Mouse (Mus musculus) urinary bladder, adult 18-20 months (tissue): Measurements from ENCODE around the gene Id4.

Experiments
- DNase-seq, 2 experiments: peaks; one replicate each; pipeline ENCODE4 v3.0.0; 2022; ENCODE audit warnings: low spot score in 2 of 2, mixed read lengths in 2 of 2

The Id4 gene

DNA sequence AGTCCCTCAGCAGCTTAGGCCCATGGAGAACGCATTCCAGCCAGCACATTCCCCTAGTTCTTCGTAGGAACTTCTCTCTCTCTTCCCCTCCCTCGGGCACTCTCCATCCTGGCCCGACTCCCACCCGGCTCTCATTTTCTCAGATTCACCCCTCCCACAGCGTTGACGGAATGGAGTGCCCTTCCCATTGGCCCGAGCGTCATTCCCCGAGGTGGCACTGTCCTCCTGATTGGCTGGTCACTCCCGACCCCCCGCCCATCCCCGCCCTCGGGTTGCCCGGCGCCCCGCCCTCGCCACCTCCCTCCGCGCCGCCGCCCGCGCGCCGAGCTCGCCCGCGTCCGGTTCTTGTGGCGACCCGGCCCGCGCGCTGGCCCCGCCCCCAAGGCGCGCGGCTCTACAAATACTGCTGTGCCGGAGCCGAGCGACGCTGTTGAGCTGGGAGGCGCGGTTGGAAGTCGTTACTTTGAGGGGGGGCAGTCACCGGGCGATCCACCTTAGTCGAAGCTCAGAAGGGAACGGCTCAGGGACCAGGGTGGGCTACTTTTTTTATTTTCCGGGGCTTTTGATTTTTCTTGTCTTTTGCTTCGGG, at the start of gene Id4:
Gene Id4, plus strand, starts transcription at position 539 of the 589 bp plus-strand sequence.
- DNase-seq: peak; percentile 85 to 96

- DNase-seq: no peak
Observed at GRCm38 (mm10) chr13:48227136-48227535, 33.9 kb upstream of the Id4 start.

DNA sequence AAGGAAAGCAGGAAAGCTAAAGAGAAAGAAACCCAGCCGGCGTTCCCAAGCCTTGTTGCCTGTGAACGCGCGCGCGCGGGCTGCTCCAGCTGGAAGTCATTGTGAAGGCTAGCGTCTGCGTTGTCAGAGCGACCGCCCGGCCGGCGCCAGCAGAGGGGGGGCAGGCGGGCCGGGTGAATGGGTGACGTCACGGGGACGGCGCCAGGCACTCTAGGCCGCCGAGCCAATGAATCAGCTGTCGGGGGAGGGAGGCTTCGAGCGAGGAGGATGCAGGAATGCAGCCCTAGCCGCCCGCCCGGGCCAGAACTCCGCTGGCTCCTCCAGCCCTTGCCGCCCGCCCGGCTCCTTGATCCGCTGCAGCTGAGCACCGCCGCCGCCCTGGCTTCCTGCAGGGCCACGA, 33.3 kb upstream of the Id4 start:
- DNase-seq: peak; percentile 95 to 96

DNA sequence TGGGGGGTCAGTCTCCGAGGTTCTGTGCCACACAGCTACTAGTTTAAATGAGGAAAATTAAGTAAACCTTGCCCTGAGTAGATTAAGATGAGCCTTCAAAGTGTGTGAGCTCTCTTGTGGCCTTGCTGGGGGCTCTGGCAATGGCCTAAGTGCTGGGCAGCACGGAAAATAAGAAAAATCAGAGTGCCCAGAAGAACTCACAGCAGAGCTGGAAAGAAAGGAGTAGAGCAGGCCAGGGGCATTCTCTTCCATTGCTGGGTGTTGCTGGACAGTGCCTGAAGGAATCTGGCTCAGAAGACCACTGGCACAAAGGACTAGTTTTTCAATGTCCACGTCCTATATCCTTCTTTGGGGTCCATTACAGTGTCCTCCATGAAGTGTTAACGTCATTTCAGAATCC, 32.9 kb upstream of the Id4 start:
- DNase-seq: no peak

DNA sequence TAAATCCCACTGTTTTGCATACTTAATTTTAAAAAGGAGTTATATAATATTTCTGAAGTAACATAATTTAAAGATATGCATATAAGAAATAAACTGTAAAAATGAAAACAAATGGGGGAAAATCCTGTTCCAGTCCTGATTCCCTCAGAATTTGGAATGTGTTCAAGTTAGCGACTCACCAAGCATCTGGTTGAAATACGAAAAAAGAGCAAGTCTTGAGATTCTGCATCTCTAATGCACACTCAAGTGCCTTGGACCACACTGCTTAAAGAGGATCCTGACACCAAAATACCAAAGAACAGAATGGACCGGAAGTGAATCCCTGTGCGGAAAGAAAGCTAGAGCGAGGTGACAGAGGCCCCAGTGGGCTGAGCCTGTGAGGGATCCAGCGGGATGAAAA, 30.0 kb upstream of the Id4 start:
- DNase-seq: no peak

GRCm38 (mm10) chr13:48236436-48236835, 24.6 kb upstream of the Id4 start:
- DNase-seq: no peak

DNA sequence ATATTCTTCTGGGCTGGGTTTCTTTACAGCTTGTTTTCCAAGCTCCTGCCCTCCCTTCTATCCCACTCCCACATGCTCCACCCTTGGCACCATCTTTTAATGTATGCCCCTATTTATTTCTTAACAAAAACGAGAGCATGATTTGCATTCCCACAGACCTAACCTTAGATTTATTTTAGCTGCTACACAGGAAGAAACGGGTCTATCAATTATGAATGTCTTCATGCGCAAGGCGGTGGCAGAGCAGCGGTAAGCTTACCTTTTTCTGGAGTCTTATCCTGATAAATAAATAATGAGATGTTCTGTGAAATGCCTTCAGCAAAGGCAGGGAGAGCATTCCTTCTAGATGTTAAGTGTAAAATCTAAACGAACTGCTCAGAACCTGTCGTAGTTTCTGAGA, 24.2 kb upstream of the Id4 start:
- DNase-seq: no peak

GRCm38 (mm10) chr13:48237516-48237915, 23.5 kb upstream of the Id4 start:
- DNase-seq: peak; percentile 19 to 24

DNA sequence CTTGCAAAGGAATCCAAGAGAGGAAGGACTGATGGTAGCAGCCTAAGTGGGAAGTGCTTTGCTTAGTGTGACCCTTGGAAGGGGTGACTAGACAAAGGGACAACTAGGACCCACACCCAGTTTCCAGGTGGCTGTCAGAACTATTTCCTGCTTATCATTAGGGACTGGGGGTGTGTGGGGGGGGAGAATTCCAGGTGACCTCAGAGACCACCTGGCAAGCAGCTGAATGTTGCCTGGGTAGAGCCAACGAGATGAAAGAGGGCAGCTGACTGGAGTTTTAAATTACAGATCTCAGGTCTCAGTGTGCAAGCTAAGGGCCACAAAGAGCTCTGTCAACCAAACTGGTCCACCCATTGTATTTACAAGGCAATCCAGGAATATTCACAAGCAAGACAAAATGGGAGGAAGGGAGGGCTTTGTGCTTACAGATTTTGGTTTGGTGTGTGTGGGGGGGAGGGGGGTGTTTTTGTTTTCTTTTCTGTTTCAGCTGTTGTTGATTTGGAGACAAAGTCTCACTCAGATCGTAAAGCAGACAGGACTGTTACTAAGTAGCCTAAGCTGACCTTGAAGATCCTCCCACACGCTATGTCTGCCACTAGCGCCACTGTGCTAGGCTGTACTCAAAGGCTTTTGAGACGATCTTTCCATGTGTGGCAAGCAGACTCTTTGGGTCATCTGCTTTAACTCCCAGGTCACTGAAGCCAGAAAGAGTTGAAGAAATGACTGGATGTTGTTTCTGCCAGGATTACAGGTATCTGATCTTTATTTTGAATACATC, 15.6 kb upstream of the Id4 start:
- no peak for DNase-seq

DNA sequence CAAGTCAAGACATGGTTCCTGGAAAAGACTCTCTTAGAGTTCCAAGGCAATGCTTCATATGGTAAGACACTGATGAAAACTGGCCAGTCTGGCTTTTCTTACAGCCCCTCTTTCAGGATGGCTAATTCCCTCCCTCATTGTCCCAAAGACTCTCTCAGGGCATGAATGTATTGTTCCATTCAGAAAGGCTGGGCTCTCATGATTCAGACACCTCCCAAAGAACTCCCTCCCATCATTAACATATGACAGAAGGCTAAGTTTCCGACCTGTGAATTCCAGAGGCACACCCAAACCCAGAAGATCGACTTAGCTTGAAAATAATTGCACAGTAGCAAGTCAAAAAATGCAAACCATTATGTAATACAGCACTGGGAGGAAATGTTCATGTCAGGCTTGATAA, 8.5 kb upstream of the Id4 start:
- no peak for DNase-seq

- no peak for DNase-seq
Observed at GRCm38 (mm10) chr13:48255026-48255425, 6.0 kb upstream of the Id4 start.

DNA sequence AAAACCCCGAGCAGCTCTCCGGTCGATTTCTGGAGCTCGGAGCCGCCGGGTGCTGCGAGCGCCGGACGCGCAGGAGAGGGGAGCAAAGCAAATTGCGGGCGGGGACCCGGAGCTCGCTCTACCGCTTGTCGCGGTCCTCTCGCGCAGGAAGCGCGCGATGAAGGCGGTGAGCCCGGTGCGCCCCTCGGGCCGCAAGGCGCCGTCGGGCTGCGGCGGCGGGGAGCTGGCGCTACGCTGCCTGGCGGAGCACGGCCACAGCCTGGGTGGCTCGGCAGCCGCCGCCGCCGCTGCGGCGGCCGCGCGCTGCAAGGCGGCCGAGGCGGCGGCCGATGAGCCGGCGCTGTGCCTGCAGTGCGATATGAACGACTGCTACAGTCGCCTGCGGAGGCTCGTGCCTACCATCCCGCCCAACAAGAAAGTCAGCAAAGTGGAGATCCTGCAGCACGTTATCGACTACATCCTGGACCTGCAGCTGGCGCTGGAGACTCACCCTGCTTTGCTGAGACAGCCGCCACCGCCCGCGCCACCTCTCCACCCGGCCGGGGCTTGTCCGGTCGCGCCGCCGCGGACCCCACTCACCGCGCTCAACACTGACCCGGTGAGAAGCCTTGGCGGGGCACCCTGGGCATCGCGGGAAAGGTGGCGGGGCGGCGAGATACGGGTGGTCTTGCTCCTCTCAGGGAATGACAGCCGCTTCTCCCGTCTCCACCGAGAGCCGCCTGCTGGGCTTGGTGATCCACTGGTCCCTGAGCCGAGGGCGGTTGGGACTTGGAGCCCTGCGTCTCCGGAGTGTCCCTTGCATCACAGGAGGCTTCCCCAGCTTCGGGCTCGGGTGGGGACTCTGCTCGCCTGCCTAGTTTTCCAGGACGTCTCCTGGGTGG, 553 bp downstream of the Id4 start:
- peak; percentile 33 to 76 for DNase-seq

DNA sequence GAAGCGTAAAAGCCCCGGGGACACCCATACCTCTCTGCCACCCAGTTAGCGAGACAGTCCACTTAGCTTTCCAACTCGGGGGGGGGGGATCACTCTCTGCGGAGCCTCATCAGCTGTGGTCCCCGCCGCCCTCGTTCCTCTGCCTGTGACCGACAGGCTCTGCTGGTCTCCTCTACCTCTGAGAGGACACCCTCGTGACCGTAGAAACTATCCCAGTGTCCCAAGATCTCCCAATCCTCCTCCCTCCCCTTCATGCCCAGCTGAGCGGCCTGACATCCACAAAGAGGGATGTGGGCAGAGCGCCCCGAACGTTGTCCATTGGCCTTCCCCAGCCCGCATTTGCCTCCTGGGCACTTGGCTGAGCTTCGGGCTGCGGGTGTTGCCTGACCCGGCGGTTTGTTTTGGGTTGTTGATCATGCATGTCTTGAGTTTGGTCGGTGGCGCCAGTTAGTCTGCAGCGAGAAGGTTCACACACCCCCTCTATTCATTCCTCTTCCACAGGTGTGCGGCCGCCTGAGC, 1.5 kb downstream of the Id4 start:
- peak; percentile 61 to 63 for DNase-seq

DNA sequence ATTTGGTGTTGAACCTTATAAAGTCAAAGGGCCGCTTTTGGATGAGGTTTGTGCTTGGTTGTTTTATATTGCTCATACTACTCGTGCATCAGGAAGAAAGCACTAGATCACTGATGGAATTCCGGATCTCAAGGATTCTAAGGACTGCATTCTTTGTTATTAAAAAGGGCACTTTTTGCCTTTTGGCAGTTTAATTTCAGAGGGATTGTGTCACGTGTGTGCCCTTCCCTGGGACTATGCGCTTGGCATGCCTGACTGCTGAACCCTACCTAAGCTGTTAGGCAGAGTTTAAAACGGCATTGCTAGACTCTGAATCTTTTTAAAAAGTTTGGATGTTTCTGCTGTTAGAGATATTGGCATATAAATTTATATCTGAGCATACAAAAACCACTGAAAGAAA, 4.0 kb downstream of the Id4 start:
- DNase-seq: no peak

- peak; percentile 15 to 42 for DNase-seq
Observed at GRCm38 (mm10) chr13:48273451-48274069, 12.5 kb downstream of the Id4 start.

DNA sequence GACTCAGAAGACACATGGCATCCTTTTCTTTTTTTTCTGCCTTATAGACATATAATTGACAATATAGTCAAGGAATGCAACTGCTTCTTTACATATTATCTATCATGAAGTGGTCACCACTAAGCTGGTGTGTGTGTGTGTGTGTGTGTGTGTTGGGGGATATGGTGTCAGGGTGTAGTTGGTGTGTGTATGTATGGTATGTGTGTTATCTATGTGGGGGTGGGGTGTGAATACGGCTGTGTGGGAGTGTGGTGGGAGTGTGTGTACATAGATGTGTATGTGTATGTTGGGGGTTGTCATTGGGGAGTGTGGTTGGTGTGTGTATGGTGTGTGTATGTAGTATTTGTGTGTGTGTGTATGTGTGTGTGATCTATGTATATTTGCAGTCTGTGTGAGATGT, 13.1 kb downstream of the Id4 start:
- DNase-seq: no peak

DNA sequence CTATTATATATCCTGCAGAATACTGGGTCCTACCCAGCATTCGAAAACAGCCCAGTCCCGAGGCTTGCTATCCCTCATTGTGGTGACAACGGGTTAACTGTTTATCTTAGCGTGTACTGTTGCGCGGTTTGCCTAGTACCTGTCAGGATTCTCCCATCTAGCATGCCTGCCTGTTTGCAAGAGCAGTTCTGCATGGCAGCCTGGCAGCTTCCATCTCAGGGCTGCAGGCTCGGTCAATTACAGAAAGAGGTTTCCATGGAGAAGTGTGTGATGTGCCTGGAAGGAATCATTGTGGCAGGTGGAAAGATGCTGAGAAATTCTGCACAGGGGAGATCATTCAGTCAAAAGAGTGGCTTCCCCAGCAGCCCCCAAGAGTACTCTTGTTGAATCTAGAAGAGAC, 16.0 kb downstream of the Id4 start:
- DNase-seq: no peak

DNA sequence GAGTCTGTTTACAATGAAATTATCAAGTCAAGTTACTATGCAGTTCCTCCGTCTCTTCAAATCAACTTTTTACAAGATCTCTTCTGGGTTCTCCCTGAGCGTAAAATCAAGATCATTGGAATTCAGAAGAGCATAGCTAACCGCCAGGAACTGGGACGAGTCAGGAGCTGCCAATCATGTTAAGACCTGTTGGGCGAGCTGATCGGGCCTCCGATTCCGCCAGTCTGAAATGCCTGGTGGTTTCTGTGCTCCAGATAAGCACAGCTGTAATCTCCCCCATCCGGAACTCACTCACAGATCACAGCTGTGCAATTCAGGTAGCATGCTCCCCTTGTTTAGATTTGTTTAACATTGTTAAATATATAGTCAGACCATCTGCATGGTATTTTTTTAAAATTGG, 23.4 kb downstream of the Id4 start:
- peak in 1 of 2 experiments; percentile 21 for DNase-seq

- DNase-seq: no peak
Observed at GRCm38 (mm10) chr13:48284918-48285693, 24.1 kb downstream of the Id4 start.

DNA sequence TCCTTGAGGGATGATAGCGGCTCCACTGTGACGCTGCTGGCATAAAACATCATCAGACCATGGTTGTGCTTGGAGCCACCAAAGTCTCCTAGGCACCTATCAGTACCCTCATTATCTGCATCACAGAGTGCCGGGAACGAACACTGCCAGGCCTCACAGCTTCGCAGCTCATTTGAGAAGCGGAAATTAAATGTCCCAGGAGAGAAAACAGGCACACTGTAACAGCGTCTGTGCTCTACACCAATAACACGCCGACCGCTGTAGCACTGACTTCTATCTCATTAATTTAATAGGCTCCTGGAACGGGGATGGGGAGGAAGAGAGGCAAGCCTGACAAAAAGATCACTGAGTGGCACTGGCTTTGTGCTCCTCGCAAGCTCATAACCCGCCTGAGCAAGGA, 29.4 kb downstream of the Id4 start:
- DNase-seq: no peak

DNA sequence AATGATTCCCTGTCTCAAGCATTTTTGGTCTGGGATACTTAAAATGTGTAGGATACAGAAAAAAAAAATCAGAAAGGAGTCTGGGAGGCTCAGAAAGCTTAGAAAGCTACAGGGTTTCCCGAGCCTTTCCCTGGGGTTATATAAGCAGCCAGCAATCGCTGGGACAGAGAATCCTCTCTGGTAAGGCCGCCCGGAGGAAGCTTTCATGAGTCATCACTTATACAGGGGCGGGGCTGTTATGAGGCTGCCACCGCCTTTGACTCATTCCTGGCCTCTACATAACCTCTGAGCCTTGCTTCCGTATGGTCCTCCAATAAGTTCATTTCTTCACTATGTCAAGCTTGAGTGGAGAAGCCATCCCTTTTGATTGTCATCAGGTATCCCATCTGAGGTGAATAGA, 53.5 kb downstream of the Id4 start:
- peak; percentile 11 to 52 for DNase-seq
